Mouse (Mus musculus) large intestine, adult 2 months (tissue): Measurements from ENCODE around the gene Gm11563. TPM values are rescaled to one million over a fixed set of nuclear protein-coding genes. Genes with fewer than 3 reads are reported as not detected.
"Not testable (repeated sequence)": the region's sequence is repeated elsewhere in the genome, so short reads cannot be mapped to it uniquely, and the experiment has no call there.

Experiments
- DNase-seq: peaks from one replicate; pipeline ENCODE4 v3.0.0-alpha.2; 2012; ENCODE audit warnings: low read depth, low spot score
- WGBS: fragments of 180-500 bp; shearing (Covaris S2); methylation state at CpG from one replicate; pipeline ENCODE4 v1.1.7; 2018; 5-methylcytosine and 5-hydroxymethylcytosine counted together
- polyA plus RNA-seq: library from polyadenylated mRNA; depleted of rRNA; stranded (reverse); fragments of >200 nt; gene quantifications from 2 replicates; pipeline ENCODE4 v1.2.3, GENCODE M21; 2012; rRNA removed

Gene Gm11563
- not detected in 2 replicates for polyA plus RNA-seq

- WGBS: 70% methylated on average over 10 of the region's 10 CpGs
- not testable (repeated sequence) for DNase-seq
Observed at GRCm38 (mm10) chr11:99658467-99659010, at the start of gene Gm11563. Gene Gm11563 (minus strand): TSS chr11:99658960.

GRCm38 (mm10) chr11:99690463-99690862 is 31.7 kb upstream of the Gm11563 start, which contains the start of gene Gm14190:
Gene Gm14190 (minus strand): TSS chr11:99690740.
- 82% methylated on average over 1 of the region's 1 CpGs for WGBS
- DNase-seq: no peak

DNA sequence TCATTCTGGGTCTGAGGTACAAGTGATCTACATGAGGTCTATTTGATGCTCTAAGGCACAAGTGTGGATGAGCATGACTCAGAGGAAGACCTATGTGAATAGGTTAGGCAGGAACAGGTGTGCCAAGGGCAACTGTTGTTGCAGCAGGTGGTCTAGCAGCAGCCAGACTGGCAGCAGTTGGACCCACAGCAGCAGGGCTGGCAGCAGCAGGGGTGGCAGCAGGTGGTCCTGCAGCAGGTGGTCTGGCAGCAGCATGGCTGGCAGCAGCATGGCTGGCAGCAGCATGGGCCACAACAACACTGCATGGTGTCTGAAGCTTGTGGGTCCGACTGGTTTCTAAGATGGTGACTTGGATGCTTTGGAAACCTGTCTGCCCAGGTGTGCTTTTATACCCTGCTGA is 26.5 kb upstream of the Gm11563 start:
- not testable (repeated sequence) for DNase-seq
- 85% methylated on average over 1 of the region's 1 CpGs for WGBS

- DNase-seq: no peak
- 87% methylated on average over 2 of the region's 2 CpGs for WGBS
Observed at GRCm38 (mm10) chr11:99683481-99683880, 24.7 kb upstream of the Gm11563 start.

GRCm38 (mm10) chr11:99665860-99666259 is 7.1 kb upstream of the Gm11563 start, which contains the start of gene Krtap4-6:
Gene Krtap4-6 (minus strand): TSS chr11:99665960.
- no peak for DNase-seq

- no peak for DNase-seq
- WGBS: 81% methylated on average over 10 of the region's 10 CpGs
Observed at GRCm38 (mm10) chr11:99662802-99663201, 4.0 kb upstream of the Gm11563 start.

DNA sequence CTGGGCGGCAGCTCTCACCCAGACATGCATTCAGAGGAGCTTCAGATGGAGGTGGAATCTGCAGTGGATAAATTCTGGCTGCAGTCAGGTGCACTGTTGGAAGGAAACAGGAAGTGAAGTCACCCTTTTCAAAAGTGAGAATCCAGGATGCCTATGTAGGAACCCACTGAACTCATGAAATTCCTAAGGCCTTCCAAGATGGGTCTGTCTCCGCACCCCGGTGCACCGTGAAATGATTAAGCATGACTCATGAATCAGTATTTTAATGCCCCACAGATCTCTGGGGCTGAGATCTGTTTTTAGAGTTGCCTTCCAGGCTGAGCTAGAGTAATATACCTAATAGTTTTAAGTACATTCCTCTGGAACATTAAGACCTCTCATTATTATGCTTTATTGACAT is 496 bp upstream of the Gm11563 start:
- DNase-seq: no peak
- 76% methylated on average over 4 of the region's 4 CpGs for WGBS

DNA sequence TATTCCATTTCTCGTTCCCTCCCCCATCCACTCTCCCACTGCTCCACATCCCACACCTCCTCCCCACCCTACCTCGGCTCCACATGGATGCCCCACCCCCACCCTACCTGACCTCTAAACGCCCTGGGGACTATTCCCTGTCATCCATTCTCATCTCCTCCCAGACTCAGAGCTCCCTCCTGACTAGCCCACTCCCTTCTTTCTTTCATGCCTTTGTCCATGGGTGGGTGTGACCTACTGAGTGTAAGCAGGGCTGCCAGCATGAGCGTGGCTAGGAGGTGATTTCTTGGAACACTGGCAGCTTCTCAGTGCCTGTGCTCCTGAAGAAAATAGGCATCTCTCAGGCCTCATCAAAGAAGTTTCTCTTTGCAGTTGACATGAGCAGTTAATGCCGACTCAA is 1.7 kb downstream of the Gm11563 start:
- no peak for DNase-seq
- WGBS: 47% methylated on average over 5 of the region's 5 CpGs

DNA sequence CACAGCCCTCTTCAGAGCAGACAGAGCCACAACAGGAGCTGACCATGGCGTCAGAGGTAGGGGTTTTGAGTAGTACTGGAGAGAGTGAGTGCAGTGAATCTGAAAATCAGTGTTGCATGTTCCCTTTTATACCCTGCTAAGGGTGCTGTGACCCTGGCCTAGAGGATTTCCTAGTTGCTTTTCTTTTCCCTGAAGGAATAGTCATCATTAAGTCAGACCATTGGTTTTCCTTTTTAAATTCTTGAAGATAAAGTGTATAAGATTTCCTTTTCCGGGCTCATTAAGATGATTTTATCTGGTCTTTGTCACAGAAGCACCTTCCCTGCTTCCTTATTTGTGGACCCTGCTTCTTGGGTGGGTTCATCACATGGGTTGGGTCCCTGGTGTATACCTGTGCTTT is 8.6 kb downstream of the Gm11563 start, which contains the start of gene Gm11555:
Gene Gm11555, minus strand, starts transcription at position 101 of the 400 bp plus-strand sequence.
- 78% methylated on average over 2 of the region's 2 CpGs for WGBS
- no peak for DNase-seq

GRCm38 (mm10) chr11:99646444-99646843 is 12.3 kb downstream of the Gm11563 start:
- DNase-seq: no peak
- 88% methylated on average over 15 of the region's 15 CpGs for WGBS

DNA sequence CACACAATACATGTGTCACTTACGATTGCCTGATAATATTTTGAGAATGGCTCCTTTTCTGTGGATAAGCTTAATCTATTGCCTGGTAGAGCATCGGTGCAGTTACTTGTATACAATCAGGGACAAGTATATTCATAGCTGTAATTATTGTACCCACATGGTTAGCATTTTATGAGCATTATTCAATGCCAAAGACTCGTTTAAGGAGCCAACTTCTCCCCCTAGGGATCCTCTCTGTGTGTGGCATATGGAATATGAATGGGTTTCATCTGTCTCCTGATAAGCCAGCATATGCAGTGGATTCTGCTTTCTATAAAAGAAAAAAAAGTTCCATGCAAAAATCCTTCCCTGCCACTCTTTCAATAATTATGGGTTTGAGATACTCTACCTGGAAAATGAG is 14.4 kb downstream of the Gm11563 start:
- WGBS: 64% methylated on average over 3 of the region's 3 CpGs
- no peak for DNase-seq

DNA sequence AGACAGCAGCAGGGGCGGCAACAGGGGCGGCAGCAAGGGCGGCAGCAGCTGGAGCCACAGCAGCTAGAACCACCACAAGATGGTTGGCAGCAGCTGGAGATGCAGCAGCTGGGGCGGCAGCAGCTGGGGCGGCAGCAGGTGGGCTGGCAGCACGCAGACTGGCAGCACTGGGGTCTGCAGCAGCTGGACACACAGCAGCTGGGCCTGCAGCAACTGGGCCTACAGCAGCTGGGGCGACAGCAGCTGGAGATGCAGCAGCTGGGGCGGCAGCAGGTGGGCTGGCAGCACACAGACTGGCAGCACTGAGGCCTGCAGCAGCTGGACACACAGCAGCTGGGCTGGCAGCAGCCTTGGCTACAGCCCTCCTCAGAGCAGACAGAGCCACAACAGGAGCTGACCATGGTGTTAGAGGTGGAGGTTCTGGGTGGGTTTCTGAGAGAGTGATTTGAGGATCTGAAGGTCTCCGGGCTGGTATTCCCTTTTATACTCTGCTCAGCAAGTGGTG is 15.1 kb downstream of the Gm11563 start, which contains the start of gene Krtap4-7:
Gene Krtap4-7, minus strand, starts transcription at position 455 of the 505 bp plus-strand sequence.
- WGBS: 78% methylated on average over 9 of the region's 9 CpGs
- DNase-seq: not testable (repeated sequence)

DNA sequence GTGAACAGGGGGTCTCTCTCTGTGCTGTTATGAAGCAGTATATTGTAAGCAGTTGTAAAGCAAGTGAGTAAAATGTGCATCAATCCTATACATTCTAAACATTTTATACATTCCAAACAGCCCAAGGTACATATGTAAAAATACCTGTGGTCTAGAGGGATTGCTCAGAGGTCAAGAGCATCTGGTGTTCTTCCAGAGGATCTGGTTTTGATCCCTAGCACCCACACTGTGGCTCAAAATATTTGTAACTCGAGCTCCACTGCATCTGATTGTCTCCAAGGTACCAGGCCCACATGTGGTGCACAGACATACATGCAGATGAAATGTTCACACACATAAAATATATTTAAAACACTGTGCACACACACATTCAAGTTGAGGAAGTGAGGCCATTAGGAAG is 17.8 kb downstream of the Gm11563 start:
- no peak for DNase-seq
- WGBS: 10% methylated on average over 1 of the region's 1 CpGs

GRCm38 (mm10) chr11:99637086-99637485 is 21.7 kb downstream of the Gm11563 start:
- no peak for DNase-seq
- 76% methylated on average over 1 of the region's 1 CpGs for WGBS

- no peak for DNase-seq
- 52% methylated on average over 8 of the region's 8 CpGs for WGBS
Observed at GRCm38 (mm10) chr11:99634653-99635134, 24.1 kb downstream of the Gm11563 start, which contains the start of gene Krtap4-2. Gene Krtap4-2 (minus strand): TSS chr11:99635084.

GRCm38 (mm10) chr11:99633293-99633692 is 25.5 kb downstream of the Gm11563 start:
- WGBS: 56% methylated on average over 2 of the region's 2 CpGs
- no peak for DNase-seq

DNA sequence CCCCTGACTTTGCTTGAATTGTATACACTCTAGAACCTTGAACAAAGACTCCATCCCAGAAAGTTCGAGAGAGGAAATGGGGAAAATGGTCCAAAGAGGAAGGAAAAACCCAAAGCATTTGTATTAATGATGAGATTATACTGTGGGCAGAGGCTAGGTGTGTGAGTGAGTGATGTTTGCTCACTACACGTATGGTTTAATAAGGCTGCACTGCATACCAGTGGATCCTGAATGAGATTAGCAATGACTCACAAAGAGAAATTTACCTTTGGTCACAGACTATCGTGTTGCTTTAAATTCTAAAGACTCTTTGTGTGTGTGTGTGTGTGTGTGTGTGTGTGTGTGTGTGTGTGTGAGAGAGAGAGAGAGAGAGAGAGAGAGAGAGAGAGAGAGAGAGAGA is 27.9 kb downstream of the Gm11563 start:
- no peak for DNase-seq
- WGBS: 31% methylated on average over 3 of the region's 3 CpGs

- 65% methylated on average over 4 of the region's 4 CpGs for WGBS
- no peak for DNase-seq
Observed at GRCm38 (mm10) chr11:99628138-99628537, 30.6 kb downstream of the Gm11563 start, which contains the start of gene Krtap4-1. Gene Krtap4-1 (minus strand): TSS chr11:99628238.

GRCm38 (mm10) chr11:99620335-99620734 is 38.4 kb downstream of the Gm11563 start, which contains the start of gene Gm11562:
Gene Gm11562 (minus strand): TSS chr11:99620435.
- WGBS: 67% methylated on average over 2 of the region's 2 CpGs
- DNase-seq: no peak

DNA sequence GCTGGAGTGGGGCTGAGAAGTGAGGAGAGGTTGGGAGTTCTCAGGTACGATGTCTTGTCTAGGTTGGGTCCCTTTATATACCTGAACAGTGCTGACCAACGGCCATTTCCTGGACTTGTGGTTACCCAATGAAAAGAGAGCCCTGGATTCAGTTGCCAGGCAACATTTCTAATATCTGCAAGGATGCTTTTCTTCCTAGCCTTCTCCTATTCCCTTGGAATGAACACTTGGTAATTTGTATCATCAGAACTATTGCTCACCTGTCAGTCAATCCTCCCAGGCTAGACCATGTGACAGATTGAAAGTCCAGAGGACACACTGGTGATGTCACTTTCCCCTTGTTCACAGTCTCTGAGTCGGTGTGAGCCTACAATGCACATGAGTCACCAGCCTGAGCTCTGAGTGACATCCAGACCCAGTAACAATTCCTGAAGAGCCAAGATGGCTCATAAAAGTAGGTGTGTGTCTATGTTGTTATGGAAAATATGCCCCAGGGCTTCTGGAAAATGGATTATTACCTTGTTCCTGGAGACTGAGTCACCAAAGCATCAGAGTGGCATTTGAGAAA is 43.9 kb downstream of the Gm11563 start, which contains the start of gene Krtap2-4:
Gene Krtap2-4, minus strand, starts transcription at position 51 of the 568 bp plus-strand sequence.
- DNase-seq: peak; percentile 31
- WGBS: 42% methylated on average over 3 of the region's 3 CpGs

DNA sequence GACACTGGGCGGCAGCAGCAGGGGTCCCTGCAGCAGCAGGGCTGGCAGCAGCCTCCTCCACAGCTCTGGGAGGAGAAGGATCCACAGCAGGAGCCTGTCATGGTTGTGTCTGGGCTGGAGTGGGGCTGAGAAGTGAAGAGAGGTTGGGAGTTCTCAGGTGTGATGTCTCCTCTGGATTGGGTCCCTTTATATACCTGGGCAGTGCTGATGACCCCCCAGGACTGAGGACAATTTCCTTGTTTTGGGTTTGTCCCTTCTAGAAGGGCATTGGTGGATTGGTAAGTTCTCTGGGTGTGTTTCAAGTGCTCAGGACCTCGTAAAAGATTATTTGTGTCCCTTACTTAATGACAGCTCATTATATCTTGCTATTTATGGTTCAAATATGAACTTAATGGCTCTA is 48.7 kb downstream of the Gm11563 start, which contains the start of gene Gm11937:
Gene Gm11937, minus strand, starts transcription at position 101 of the 400 bp plus-strand sequence.
- 44% methylated on average over 1 of the region's 2 CpGs for WGBS

More for the DNA sequence above, 48.7 kb downstream of the Gm11563 start, which contains the start of gene Gm11937:
- not testable (repeated sequence) for DNase-seq
